Mouse (Mus musculus): Measurements from ENCODE around the gene Chil5.
"Not testable (repeated sequence)": the region's sequence is repeated elsewhere in the genome, so short reads cannot be mapped to it uniquely, and the experiment has no call there.

The Chil5 gene

GRCm38 (mm10) chr3:106032781-106033180 is at the start of gene Chil5:
Chil5 (minus strand) TSS chr3:106032814.
- peak in 1 of 2 experiments; percentile 17 for DNase-seq

GRCm38 (mm10) chr3:106074824-106075223 is 42.2 kb upstream of the Chil5 start:
- no peak for DNase-seq

DNA sequence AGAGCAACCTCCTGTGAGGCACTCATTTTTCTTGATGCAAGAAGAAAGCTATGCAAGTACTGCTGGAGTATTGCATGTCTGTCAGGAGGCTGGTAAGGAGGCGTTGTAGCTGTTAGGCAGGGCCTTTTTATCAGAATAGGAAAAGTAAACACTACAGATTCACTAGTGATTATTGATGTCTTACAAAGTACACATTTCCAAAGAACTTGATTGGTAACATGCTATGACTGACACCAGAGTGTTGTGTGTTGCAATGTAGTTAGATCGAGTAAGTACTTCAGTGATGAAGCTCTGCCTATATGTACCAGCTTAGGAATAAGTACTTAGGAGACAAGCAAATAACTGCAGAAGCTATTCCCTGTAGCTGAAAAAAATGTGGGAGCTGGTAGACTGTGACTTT is 38.4 kb upstream of the Chil5 start:
- DNase-seq = no peak

- not testable (repeated sequence) for DNase-seq
Observed at GRCm38 (mm10) chr3:106067707-106068106, 35.1 kb upstream of the Chil5 start.

DNA sequence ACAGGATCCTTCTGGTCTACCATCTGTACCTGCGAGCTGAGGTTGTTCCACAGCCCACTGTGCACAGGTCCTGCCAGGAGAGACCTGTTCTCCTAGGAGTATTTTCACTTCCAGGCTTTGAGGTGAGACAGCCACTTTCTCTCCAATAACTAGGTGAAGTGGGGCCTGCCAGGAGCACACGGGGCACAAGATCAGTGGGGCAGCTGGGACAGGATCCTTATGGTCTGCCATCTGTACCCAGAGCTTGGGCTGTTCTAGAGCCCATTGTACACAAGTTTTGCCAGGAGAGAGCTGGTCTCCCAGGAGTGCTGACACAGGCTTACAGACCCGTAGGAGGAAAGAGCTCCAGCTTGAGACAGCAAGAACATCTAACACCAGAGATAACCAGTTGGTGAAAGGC is 25.4 kb upstream of the Chil5 start:
- DNase-seq = peak in 1 of 2 experiments; percentile 1

DNA sequence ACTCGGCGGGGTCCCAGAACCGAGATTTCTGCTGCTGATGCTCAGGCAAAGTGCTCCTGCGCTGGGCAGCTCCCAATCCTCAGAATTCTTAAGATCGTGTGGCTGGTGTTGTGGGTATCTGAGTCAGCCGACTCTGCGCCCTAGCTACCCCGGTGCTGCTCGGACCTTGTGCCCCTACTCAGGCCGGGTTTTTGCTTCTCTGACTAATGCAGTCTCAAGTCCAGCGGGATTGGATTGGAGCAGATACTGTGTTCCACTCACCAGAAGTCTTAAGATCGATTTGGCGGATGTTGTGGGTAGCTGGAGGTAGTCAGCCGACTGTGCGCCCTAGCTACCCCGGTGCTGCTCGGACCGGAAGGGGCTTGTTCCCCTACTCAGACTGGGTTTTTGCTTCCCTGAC is 19.3 kb upstream of the Chil5 start:
- no peak for DNase-seq

DNA sequence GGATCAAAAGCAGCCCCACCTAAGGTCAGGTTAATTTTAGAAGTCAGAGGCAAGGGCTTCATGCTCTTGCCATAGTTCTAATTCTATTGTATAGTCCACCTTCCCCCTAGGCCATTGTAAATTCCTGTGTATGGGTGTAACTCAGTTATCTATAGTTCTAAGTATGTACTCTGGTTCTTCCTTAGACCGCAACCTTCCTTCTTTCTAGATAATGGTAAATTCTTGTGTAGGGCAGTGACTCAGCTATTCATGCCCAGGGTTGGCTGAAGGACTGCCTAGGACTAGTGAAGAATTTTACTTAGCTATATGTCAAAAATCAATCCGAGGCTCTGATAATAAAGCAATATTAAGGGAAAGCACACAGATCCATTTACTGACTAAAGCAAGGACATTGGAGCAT is 7.7 kb upstream of the Chil5 start:
- DNase-seq = no peak

DNA sequence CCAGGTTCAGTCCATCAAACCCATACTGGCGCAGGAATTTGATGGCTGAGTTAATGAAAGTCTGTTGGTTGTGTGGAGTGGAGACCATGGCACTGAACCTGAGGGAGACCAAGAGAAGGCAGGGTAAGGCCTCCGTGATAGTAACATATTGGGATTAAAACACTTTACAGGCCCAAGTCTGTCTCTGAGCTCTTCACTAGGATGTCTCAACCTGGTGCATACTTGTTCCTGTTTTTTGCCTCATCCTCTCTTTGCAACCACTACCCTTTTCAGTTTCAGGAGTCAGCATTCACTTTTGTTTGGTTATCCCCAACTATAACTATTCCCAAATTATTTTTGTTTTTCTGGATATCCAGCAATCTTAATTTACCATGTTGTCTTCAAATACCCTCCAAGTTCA is 8.5 kb downstream of the Chil5 start:
- DNase-seq = no peak

- DNase-seq = peak; percentile 45 to 48
Observed at GRCm38 (mm10) chr3:106021840-106022239, 10.8 kb downstream of the Chil5 start.

GRCm38 (mm10) chr3:106014546-106014945 is 18.1 kb downstream of the Chil5 start, which contains the start of gene Pifo:
Pifo (minus strand) TSS chr3:106014646.
- no peak for DNase-seq

- not testable (repeated sequence) for DNase-seq
Observed at GRCm38 (mm10) chr3:106003360-106003759, 29.3 kb downstream of the Chil5 start.

DNA sequence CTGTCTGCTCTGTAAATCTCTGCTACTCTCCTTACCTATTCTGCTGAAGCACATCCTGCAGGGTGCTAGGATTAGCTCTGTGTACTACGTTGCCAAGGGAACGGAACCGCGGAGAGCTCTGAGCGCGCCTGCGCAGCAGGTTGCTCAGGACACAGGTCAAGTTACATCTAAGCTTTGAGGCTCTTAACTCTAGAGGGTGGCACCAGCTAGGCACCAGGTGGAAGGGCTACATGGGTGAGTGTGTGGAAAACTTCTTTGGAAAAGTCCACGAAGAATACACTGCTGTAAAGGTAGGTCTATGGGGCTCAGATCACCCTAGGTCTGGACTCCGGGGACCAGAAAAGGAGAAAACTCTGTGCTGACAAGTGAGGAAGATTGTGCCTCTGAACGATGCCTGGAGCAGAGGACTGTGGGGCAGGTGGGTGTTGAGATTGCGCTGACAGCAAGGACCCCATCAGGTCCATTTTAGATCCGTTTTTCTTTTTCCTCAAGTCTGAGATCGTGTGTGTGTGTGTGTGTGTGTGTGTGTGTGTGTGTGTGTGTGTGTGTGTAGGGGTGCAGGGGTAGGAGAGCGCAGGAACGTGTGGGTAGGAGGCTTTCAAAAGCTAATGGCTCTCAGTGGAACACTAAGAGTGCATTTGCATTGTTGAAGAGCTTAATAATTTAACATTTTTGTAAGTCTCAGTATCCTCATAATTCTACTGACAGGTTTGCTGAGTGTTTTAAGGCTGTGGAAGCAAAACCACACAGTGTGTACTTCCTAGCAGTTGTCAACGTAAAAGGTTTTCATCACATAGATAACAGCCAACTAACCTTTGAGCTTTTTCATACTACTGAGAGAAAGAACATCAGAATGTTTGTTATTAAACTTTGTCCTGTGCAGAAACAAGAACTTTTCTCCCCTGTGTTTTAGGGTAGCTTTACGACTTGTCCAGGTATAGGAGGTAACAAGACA is 30.9 kb downstream of the Chil5 start:
- DNase-seq = peak in 1 of 2 experiments; percentile 9

DNA sequence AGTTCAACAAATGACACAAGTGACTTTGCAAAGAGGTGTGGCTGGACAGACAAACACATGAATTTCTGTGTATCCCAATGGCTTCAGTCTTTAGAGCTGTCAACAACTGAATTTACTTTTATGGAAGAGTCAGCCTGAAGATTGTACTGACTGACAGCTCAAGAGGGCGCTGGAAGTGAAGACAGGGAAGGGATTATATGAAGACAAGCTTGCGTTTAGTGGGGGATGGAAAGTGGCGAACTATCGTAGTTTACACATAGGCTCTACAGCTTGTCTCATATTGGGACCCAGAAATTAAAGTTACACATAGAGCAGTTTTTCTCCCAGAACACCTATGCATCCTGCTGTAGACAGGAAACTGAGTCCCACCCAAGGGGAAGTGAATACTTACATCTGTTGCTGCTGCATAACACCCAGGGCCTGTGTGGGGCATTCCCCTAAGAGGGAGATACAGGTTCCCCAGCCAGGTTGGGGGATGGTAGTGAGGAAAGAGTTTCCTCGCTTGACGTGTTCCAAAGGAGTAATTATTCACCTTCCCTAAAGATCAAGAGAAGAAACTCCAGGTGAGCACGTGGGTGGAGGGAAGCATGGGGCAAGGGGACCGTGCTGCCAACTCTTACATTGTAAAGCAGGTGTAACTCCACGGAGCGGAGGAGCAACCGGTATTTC is 31.8 kb downstream of the Chil5 start:
- DNase-seq = no peak

DNA sequence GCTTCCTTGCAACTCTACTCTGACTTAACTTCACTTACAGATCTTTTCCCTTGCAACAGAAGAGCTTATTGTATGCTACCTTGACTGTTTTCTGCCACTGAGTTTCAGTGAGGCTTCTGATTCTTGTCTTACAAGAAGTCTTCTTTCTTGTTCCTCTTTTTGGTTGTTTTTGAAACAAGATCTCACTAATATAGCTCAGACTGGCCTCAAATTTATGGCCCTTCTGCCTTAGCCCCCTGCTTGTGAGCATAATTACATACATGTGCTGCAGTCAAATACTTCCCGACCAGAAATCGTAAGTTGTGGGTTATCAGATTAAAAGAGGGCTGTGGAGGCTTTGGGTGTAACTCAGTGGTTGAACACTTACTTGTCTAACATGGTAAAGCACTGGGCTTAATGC is 37.9 kb downstream of the Chil5 start:
- no peak for DNase-seq

GRCm38 (mm10) chr3:105991653-105992283 is 40.8 kb downstream of the Chil5 start:
- DNase-seq = peak; percentile 70 to 76

GRCm38 (mm10) chr3:105989611-105990010 is 43.0 kb downstream of the Chil5 start:
- not testable (repeated sequence) for DNase-seq

- DNase-seq = no peak
Observed at GRCm38 (mm10) chr3:105974174-105974573, 58.4 kb downstream of the Chil5 start.

- no peak for DNase-seq
Observed at GRCm38 (mm10) chr3:105973411-105973810, 59.2 kb downstream of the Chil5 start, which contains the start of gene Ovgp1. Ovgp1 (plus strand) TSS chr3:105973711.

DNA sequence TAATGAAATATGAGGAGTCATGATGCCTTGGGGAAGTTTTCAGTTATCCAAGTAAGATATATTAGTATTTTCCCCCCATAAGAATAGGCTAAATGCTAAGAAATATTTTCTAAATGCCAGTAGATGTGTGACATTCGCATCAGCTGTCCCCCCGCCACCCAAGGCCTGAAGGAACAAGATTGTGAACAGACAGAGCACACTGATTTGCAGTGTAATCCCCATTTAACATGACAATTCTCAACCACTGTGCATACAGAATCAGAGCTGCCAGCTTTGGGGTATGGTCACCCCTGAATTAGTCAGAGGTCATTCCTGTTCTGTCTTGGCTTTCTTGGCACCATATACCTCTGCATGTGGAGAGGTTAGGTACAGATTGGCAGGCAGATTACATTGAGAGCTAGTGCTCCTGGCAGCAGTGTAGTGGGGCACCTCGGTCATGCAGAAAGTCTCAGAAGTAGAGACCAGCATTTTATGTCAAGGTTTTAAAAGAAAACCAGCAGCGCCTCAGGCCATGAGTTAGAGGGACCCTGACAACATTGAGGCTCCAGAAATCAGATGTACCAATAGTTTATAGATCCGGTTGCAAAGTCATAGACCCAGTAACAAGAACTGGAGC is 60.7 kb downstream of the Chil5 start:
- no peak for DNase-seq
